Mouse (Mus musculus) myocyte (in vitro differentiated cells): ENCODE measurements around the gene Iqsec3. TPM values are rescaled to one million over a fixed set of nuclear protein-coding genes. Genes with fewer than 3 reads are reported as not detected.

Source experiments
- H3K27me3 ChIP-seq: one replicate; pipeline ENCODE4 v1.6.1; 2011; ENCODE audit not compliant: control insufficient read depth, insufficient read depth, insufficient read length
- H3K36me3 ChIP-seq: one replicate; pipeline ENCODE4 v1.6.1; 2011; ENCODE audit not compliant: control insufficient read depth, insufficient read depth
- H3K4me2 ChIP-seq: one replicate; pipeline ENCODE4 v1.6.1; 2011; ENCODE audit warnings: low read depth, control low read depth
- H3K4me3 ChIP-seq: one replicate; pipeline ENCODE4 v1.5.1; 2011; ENCODE audit warnings: mild to moderate bottlenecking, control low read depth, moderate library complexity
- H3K79me2 ChIP-seq: one replicate; pipeline ENCODE4 v1.6.1; 2011; ENCODE audit not compliant: control insufficient read depth, insufficient read depth
- H3ac ChIP-seq: one replicate; pipeline ENCODE4 v1.6.1; 2011; ENCODE audit not compliant: control insufficient read depth, insufficient read length
- CEBPB ChIP-seq: IDR thresholded peaks from 2 replicates; pipeline ENCODE4 v1.6.1; 2011; ENCODE audit warnings: mild to moderate bottlenecking, moderate library complexity; ENCODE audit not compliant: poor library complexity, insufficient read depth, severe bottlenecking
- E2F4 ChIP-seq: IDR thresholded peaks from one replicate; pipeline ENCODE4 v1.6.1; 2011; ENCODE audit warnings: mild to moderate bottlenecking, control low read depth, moderate library complexity; ENCODE audit not compliant: insufficient read depth
- MAX ChIP-seq: IDR thresholded peaks from one replicate; pipeline ENCODE4 v1.6.1; 2011; ENCODE audit warnings: low read depth, mild to moderate bottlenecking, control low read depth
- MYOD1 ChIP-seq, 3 experiments: IDR thresholded peaks; one replicate each; pipeline ENCODE4 v1.6.1; 2011; ENCODE audit warnings: control low read depth in 2 of 3, low read depth in 2 of 3, mild to moderate bottlenecking in 2 of 3, moderate library complexity in 1 of 3; ENCODE audit not compliant: insufficient read length in 2 of 3, control insufficient read depth in 1 of 3
- MYOG ChIP-seq, 3 experiments: IDR thresholded peaks; one replicate each; pipeline ENCODE4 v1.6.1; 2011; ENCODE audit warnings: control low read depth in 2 of 3, low read depth in 2 of 3, mild to moderate bottlenecking in 2 of 3; ENCODE audit not compliant: insufficient read length in 2 of 3, control insufficient read depth in 1 of 3, insufficient read depth in 1 of 3
- POLR2A ChIP-seq: IDR thresholded peaks from one replicate; pipeline ENCODE4 v1.6.1; 2011; ENCODE audit warnings: low read depth, mild to moderate bottlenecking, control low read depth, moderate library complexity; ENCODE audit not compliant: insufficient read length
- POLR2AphosphoS2 ChIP-seq: IDR thresholded peaks from one replicate; pipeline ENCODE4 v1.6.1; 2011; ENCODE audit warnings: low read depth, control low read depth; ENCODE audit not compliant: insufficient read length
- REST ChIP-seq: IDR thresholded peaks from one replicate; pipeline ENCODE4 v1.6.1; 2011; ENCODE audit warnings: mild to moderate bottlenecking, control low read depth, moderate library complexity; ENCODE audit not compliant: insufficient read depth, insufficient read length
- SRF ChIP-seq: IDR thresholded peaks from one replicate; pipeline ENCODE4 v1.6.1; 2011; ENCODE audit warnings: low read depth; ENCODE audit not compliant: control insufficient read depth, insufficient read length
- TCF12 ChIP-seq: IDR thresholded peaks from one replicate; pipeline ENCODE4 v1.6.1; 2011; ENCODE audit warnings: mild to moderate bottlenecking, control low read depth; ENCODE audit not compliant: poor library complexity, insufficient read depth, severe bottlenecking
- TCF3 ChIP-seq: IDR thresholded peaks from one replicate; pipeline ENCODE4 v1.6.1; 2011; ENCODE audit warnings: low read depth, control low read depth; ENCODE audit not compliant: insufficient read length
- USF1 ChIP-seq: IDR thresholded peaks from one replicate; pipeline ENCODE4 v1.6.1; 2011; ENCODE audit warnings: low read depth, mild to moderate bottlenecking, control low read depth, moderate library complexity
- polyA plus RNA-seq: library from polyadenylated mRNA; unstranded; fragments of >200 nt; fragmentation: generic; extraction: Trizol; gene quantifications from one replicate; pipeline ENCODE4 v1.2.1, GENCODE M21; 2012; ENCODE audit warnings: missing spikeins

Iqsec3 gene
- polyA plus RNA-seq, 1 experiment, result 0.25 TPM

DNA sequence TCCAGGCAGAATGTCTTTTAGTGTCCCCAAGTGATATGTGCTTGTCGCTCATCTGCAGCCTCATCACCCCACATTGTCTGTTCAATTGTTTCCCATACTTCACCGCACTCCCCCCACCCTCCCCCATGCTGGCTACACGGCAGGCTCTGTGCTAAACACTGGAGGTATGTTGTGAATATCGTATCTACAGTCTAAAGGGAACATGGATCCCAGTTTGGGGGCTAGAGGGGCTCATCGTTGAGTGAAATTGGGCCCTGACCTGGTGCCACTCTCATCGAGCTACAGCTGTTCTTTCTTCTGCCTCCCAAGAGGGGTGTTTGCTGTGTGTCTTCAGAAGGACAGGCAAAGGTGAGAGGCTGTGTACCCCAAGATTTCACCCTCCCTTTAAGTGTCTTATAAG is 44.2 kb upstream of the Iqsec3 start:
- H3K79me2 ChIP-seq, result no peaks in the 10 kb centered on the region
- no peak overlapping the region for H3ac ChIP-seq
- no peaks in the 10 kb centered on the region for H3K27me3 ChIP-seq
- no peak overlapping the region for H3K4me3 ChIP-seq
- TF ChIP-seq POLR2AphosphoS2, result no peak
- TF ChIP-seq MYOG (IDR thresholded peaks at IDR 0.05; ENCODE audit: control insufficient read depth in 1 of 3, insufficient read depth in 1 of 3, insufficient read length in 2 of 3, low read depth in 2 of 3), result no peak
- no peak for TF ChIP-seq MYOD1 (IDR thresholded peaks at IDR 0.05; ENCODE audit: control insufficient read depth in 1 of 3, insufficient read length in 2 of 3, low read depth in 2 of 3)
- TF ChIP-seq TCF12, result no peak
- no peak overlapping the region for H3K4me2 ChIP-seq
- no peaks in the 10 kb centered on the region for H3K36me3 ChIP-seq

DNA sequence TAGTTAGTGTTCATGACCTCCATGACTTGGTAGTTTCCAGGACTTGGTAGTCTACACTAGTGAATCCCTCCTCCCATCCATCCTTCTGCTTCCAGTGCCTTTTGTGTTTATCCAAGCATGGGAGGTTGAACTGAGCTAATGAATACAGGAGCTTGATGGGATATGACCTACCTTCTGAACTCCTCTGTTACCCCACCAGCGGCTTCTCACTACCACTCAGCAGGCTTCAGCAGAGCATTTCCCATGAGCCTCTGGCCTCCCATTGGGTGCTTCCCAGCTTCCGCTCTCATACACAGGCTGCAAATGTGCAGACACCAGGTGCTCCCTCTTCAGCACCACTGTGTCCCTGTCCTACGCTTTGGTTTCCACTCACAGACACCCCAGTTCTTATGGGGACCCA is 36.9 kb upstream of the Iqsec3 start:
- Histone ChIP-seq H3K79me2 (no peaks in the 10 kb centered on the region), H3K4me2 (no peak overlapping the region), H3K36me3 (no peaks in the 10 kb centered on the region), H3ac (no peak overlapping the region), H3K27me3 (no peaks in the 10 kb centered on the region), H3K4me3 (no peak overlapping the region)
- no peak for TF ChIP-seq REST
- TF ChIP-seq USF1, result no peak
- no peak for TF ChIP-seq TCF3

DNA sequence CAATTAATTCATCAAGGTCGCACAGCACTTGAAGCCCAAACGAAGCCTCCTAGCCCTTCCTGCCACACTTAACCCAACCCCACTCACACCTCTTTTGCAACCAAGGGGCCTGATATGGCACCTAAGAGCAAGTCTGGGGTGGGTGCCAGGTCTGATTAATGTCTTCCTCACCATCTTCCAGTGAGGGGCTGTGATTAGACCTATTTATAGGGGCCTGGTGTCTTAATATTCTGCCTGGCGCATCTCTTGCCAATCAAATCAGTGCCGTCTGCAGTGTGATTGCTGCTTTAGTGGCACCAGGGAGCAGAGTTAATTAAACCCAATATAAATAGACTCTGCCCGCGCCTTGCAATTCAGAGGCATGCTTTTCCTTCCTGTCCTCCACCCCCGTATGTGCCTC is 36.4 kb upstream of the Iqsec3 start:
- no peak overlapping the region for H3ac ChIP-seq

DNA sequence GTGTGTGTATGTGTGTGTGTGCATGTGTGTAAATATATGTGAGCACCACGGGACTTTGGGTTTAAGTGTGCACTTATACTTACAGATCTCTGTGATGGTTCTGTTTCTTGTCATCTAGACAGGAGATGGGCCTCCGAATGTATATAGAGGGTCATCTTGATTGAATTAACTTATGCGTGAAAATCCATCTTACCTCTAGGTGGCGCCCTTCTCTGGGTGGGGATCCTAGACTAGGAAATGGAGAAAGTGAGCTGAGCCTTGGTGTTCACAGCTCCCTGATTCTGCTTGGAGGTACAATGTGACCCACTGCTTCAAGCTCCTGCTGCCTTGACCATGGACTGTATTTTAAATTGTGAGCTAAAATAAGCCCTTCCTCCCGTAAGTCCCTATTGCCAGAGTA is 34.8 kb upstream of the Iqsec3 start:
- Histone ChIP-seq H3K4me2 (no peak overlapping the region), H3ac (no peak overlapping the region), H3K27me3 (no peaks in the 10 kb centered on the region), H3K4me3 (no peak overlapping the region), H3K79me2 (no peaks in the 10 kb centered on the region), H3K36me3 (no peaks in the 10 kb centered on the region)
- TF ChIP-seq POLR2AphosphoS2, result no peak
- no peak for TF ChIP-seq POLR2A
- no peak for TF ChIP-seq REST
- TF ChIP-seq SRF, result no peak
- TF ChIP-seq MYOD1 (IDR thresholded peaks at IDR 0.05; ENCODE audit: control insufficient read depth in 1 of 3, insufficient read length in 2 of 3, low read depth in 2 of 3), result no peak

More for the DNA sequence above, 36.4 kb upstream of the Iqsec3 start:
- TF ChIP-seq MYOG (IDR thresholded peaks at IDR 0.05; ENCODE audit: control insufficient read depth in 1 of 3, insufficient read depth in 1 of 3, insufficient read length in 2 of 3, low read depth in 2 of 3), result no peak
- Histone ChIP-seq H3K36me3 (no peaks in the 10 kb centered on the region), H3K79me2 (no peaks in the 10 kb centered on the region), H3K4me3 (no peak overlapping the region), H3K4me2 (no peak overlapping the region), H3K27me3 (no peaks in the 10 kb centered on the region)

DNA sequence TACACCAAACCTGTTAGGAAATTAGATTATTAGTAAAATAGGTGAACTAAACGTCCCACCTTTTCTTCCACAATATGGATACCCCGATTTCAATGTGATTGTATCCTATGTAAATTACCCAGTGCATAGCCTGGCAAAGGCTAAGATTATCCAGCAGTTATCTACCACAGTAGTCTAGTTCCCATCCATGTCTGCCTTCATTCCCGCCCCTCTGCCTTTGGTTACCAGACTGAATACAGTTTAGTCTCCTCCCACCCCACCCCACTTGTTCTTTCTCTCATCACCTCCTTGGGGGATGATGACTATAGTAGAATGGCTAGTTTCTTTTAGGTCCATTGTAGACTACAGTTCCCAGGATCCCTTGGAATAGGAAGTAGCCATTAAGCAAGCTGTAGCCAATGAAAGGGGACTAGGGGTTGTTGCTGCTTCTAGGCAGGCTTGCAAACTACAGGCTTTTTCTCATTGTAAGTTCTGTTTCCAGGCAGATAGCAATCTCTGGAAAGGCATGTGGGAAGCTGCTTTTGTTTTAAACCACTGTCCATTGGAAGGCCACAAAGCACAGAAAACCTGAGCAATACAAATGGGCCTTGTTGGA is 27.7 kb upstream of the Iqsec3 start:
- H3K4me3 ChIP-seq, result no peak overlapping the region
- TF ChIP-seq USF1 (no peak), SRF (no peak), MYOD1 (IDR thresholded peaks at IDR 0.05; ENCODE audit: control insufficient read depth in 1 of 3, insufficient read length in 2 of 3, low read depth in 2 of 3) (no peak), REST (no peak), E2F4 (no peak), POLR2A (no peak), MYOG (IDR thresholded peaks at IDR 0.05; ENCODE audit: control insufficient read depth in 1 of 3, insufficient read depth in 1 of 3, insufficient read length in 2 of 3, low read depth in 2 of 3) (no peak), POLR2AphosphoS2 (no peak), CEBPB (no peak), TCF12 (no peak), MAX (no peak), TCF3 (no peak)
- H3K36me3 ChIP-seq, result no peaks in the 10 kb centered on the region
- H3K79me2 ChIP-seq, result no peaks in the 10 kb centered on the region
- H3K27me3 ChIP-seq, result no peaks in the 10 kb centered on the region
- H3ac ChIP-seq, result no peak overlapping the region
- H3K4me2 ChIP-seq, result no peak overlapping the region

DNA sequence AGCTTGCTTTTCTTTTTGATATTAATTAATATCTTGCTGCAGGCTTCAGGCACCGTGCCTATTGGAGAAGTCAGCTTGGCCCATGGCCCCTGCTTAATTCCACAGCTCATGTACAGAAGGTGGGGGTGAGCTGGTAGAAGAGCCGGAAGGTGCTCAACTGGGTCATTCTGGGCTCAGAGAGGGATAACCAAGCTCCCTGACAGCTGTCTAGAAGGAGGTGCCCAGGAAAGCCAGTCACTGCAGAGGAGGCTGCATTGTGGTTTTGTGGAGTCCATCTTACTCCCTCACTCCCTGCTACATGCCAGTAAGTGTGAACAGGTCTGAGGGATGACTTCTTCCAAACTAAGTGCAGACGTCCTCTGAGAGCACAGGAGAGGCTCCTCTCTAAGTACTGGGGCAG is 26.4 kb upstream of the Iqsec3 start:
- Histone ChIP-seq H3K27me3 (no peaks in the 10 kb centered on the region), H3K36me3 (no peaks in the 10 kb centered on the region), H3ac (no peak overlapping the region), H3K4me2 (no peak overlapping the region), H3K4me3 (no peak overlapping the region), H3K79me2 (no peaks in the 10 kb centered on the region)
- TF ChIP-seq POLR2AphosphoS2 (no peak), POLR2A (no peak), SRF (no peak), MYOD1 (IDR thresholded peaks at IDR 0.05; ENCODE audit: control insufficient read depth in 1 of 3, insufficient read length in 2 of 3, low read depth in 2 of 3) (no peak), TCF3 (no peak), E2F4 (no peak), MYOG (IDR thresholded peaks at IDR 0.05; ENCODE audit: control insufficient read depth in 1 of 3, insufficient read depth in 1 of 3, insufficient read length in 2 of 3, low read depth in 2 of 3) (no peak), REST (no peak), CEBPB (no peak), USF1 (no peak), MAX (no peak), TCF12 (no peak)
